Mouse (Mus musculus): Measurements from ENCODE around the gene Ebf1. TPM values are rescaled to one million over a fixed set of nuclear protein-coding genes. Genes with fewer than 3 reads are reported as not detected.

Gene Ebf1
- polyA plus RNA-seq, 1 experiment from 2014 or later: 5.0 TPM

- ATAC-seq: no peak
- Histone ChIP-seq H3K36me3 (replicated peaks; ENCODE audit: insufficient read depth, low read length) (no peaks in the 10 kb centered on the region), H3K9me3 (ENCODE audit: low read length) (no peaks in the 10 kb centered on the region), H3K27ac (ENCODE audit: low read depth) (no peak overlapping the region), H3K4me2 (ENCODE audit: low read depth, low read length) (no peak overlapping the region), H3K4me3 (ENCODE audit: low read depth, low read length) (no peak overlapping the region), H3K4me1 (ENCODE audit: insufficient read depth) (no peaks in the 10 kb centered on the region), H3K27me3 (ENCODE audit: insufficient read depth, low read length) (no peaks in the 10 kb centered on the region), H3K9ac (replicated peaks) (no peak overlapping the region)
- no peak for TF ChIP-seq EP300 (IDR thresholded peaks at IDR 0.05; ENCODE audit: low read depth)
- 79% methylated on average over 14 of the region's 14 CpGs for WGBS (ENCODE audit: insufficient replicate concordance)
- DNase-seq: no peak
These were observed 345.8 kb downstream of the Ebf1 start for GRCm38 (mm10) chr11:44962746-44963440.

DNA sequence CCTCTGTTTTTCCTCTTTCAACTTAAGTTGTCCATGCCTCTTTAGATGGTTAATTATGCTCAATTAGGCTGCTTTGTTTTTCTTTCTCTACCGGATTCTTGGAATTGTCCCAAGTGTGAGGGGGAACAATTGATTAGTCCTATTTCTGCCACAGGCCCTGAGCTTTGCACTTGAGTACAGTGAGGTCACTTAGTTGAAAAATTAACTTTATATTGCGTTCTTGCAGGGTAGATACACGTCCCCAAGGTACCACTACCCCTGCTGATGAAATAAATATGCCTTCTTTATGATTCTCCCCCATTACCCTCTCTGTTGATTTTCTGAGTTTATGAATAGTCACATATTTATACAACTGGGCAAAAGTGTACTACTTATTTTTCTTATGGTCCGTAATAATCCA, 351.9 kb downstream of the Ebf1 start:
- no peaks in the 10 kb centered on the region for H3K9me3 ChIP-seq (ENCODE audit: low read length)
- H3K27ac ChIP-seq (ENCODE audit: low read depth): no peak overlapping the region
- H3K4me1 ChIP-seq (ENCODE audit: insufficient read depth): peaks cover 2% of the 10 kb centered on the region; the same call in 1 of the 2 replicates
- no peak overlapping the region for H3K4me3 ChIP-seq (ENCODE audit: low read depth, low read length)
- WGBS (ENCODE audit: insufficient replicate concordance): 59% methylated on average over 4 of the region's 4 CpGs
- H3K9ac ChIP-seq (replicated peaks): no peak overlapping the region
- TF ChIP-seq CTCF (IDR thresholded peaks at IDR 0.05; ENCODE audit: low read depth) (no peak), EP300 (IDR thresholded peaks at IDR 0.05; ENCODE audit: low read depth) (no peak)
- no peaks in the 10 kb centered on the region for H3K36me3 ChIP-seq (replicated peaks; ENCODE audit: insufficient read depth, low read length)
- H3K4me2 ChIP-seq (ENCODE audit: low read depth, low read length): no peak overlapping the region
- no peaks in the 10 kb centered on the region for H3K27me3 ChIP-seq (ENCODE audit: insufficient read depth, low read length)
- DNase-seq (no peak), ATAC-seq (peak; percentile 76)

- Histone ChIP-seq H3K4me1 (ENCODE audit: insufficient read depth) (peaks cover 2% of the 10 kb centered on the region; the same call in 1 of the 2 replicates), H3K27me3 (ENCODE audit: insufficient read depth, low read length) (no peaks in the 10 kb centered on the region), H3K4me2 (ENCODE audit: low read depth, low read length) (no peak overlapping the region), H3K27ac (ENCODE audit: low read depth) (no peak overlapping the region), H3K4me3 (ENCODE audit: low read depth, low read length) (no peak overlapping the region), H3K9me3 (ENCODE audit: low read length) (no peaks in the 10 kb centered on the region), H3K9ac (replicated peaks) (no peak overlapping the region), H3K36me3 (replicated peaks; ENCODE audit: insufficient read depth, low read length) (no peaks in the 10 kb centered on the region)
- WGBS (ENCODE audit: insufficient replicate concordance): 66% methylated on average over 7 of the region's 7 CpGs
- ATAC-seq (no peak), DNase-seq (no peak)
- TF ChIP-seq EP300 (IDR thresholded peaks at IDR 0.05; ENCODE audit: low read depth) (no peak), CTCF (IDR thresholded peaks at IDR 0.05; ENCODE audit: low read depth) (no peak)
These were observed 357.2 kb downstream of the Ebf1 start for GRCm38 (mm10) chr11:44974271-44974670.

GRCm38 (mm10) chr11:44975151-44975550, 358.0 kb downstream of the Ebf1 start:
- Histone ChIP-seq H3K4me2 (ENCODE audit: low read depth, low read length) (no peak overlapping the region), H3K4me3 (ENCODE audit: low read depth, low read length) (no peak overlapping the region), H3K36me3 (replicated peaks; ENCODE audit: insufficient read depth, low read length) (no peaks in the 10 kb centered on the region), H3K4me1 (ENCODE audit: insufficient read depth) (no peaks in the 10 kb centered on the region; the same call in 1 of the 2 replicates), H3K9me3 (ENCODE audit: low read length) (no peaks in the 10 kb centered on the region), H3K9ac (replicated peaks) (no peak overlapping the region), H3K27ac (ENCODE audit: low read depth) (no peak overlapping the region), H3K27me3 (ENCODE audit: insufficient read depth, low read length) (no peaks in the 10 kb centered on the region)
- TF ChIP-seq CTCF (IDR thresholded peaks at IDR 0.05; ENCODE audit: low read depth): no peak
- TF ChIP-seq EP300 (IDR thresholded peaks at IDR 0.05; ENCODE audit: low read depth): no peak
- no peak for DNase-seq
- WGBS (ENCODE audit: insufficient replicate concordance): 62% methylated on average over 2 of the region's 2 CpGs
- no peak for ATAC-seq

DNA sequence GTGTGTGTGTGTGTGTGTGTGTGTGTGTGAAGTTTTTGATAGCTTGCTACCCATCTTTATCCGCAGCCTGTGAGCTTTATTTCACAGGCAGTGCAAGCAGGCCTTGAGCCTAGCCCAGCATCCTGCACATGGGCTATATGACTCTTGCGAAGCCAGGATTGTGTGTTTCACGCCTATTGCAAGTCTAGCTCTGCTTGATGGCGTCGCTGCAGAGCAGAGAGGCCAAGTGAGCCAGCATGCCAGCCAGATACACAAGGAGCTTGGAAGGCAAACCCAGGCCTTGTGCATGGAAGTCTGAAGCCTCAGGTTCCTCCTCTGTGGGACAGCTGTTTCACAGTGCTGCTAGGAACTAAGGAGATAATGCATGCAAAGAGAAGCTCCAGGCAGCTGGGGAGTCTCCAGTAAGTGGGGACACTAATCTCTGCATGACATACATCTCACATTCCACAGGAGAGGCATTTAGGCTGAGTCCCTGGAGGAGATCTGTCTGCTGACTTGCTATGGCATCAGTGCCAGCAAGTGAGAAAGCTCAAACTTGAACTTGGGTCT, 359.2 kb downstream of the Ebf1 start:
- H3K9ac ChIP-seq (replicated peaks): no peak overlapping the region
- DNase-seq: no peak
- H3K4me1 ChIP-seq (ENCODE audit: insufficient read depth): no peaks in the 10 kb centered on the region
- H3K4me3 ChIP-seq (ENCODE audit: low read depth, low read length): no peak overlapping the region
- TF ChIP-seq CTCF (IDR thresholded peaks at IDR 0.05; ENCODE audit: low read depth) (no peak), EP300 (IDR thresholded peaks at IDR 0.05; ENCODE audit: low read depth) (no peak)
- no peak overlapping the region for H3K4me2 ChIP-seq (ENCODE audit: low read depth, low read length)
- no peaks in the 10 kb centered on the region for H3K27me3 ChIP-seq (ENCODE audit: insufficient read depth, low read length)
- no peaks in the 10 kb centered on the region for H3K9me3 ChIP-seq (ENCODE audit: low read length)
- no peak for ATAC-seq
- H3K36me3 ChIP-seq (replicated peaks; ENCODE audit: insufficient read depth, low read length): no peaks in the 10 kb centered on the region
- H3K27ac ChIP-seq (ENCODE audit: low read depth): no peak overlapping the region
- 83% methylated on average over 5 of the region's 5 CpGs for WGBS (ENCODE audit: insufficient replicate concordance)

GRCm38 (mm10) chr11:44977921-44978397, 360.8 kb downstream of the Ebf1 start:
- ATAC-seq: no peak
- DNase-seq: no peak
- H3K4me2 ChIP-seq (ENCODE audit: low read depth, low read length): no peak overlapping the region
- H3K9me3 ChIP-seq (ENCODE audit: low read length): no peaks in the 10 kb centered on the region
- no peaks in the 10 kb centered on the region for H3K36me3 ChIP-seq (replicated peaks; ENCODE audit: insufficient read depth, low read length)
- 81% methylated on average over 4 of the region's 4 CpGs for whole genome bisulfite sequencing (ENCODE audit: insufficient replicate concordance)
- no peaks in the 10 kb centered on the region for H3K4me1 ChIP-seq (ENCODE audit: insufficient read depth)
- no peak overlapping the region for H3K4me3 ChIP-seq (ENCODE audit: low read depth, low read length)
- TF ChIP-seq CTCF (IDR thresholded peaks at IDR 0.05; ENCODE audit: low read depth) (no peak), EP300 (IDR thresholded peaks at IDR 0.05; ENCODE audit: low read depth) (no peak)
- H3K27me3 ChIP-seq (ENCODE audit: insufficient read depth, low read length): no peaks in the 10 kb centered on the region
- H3K9ac ChIP-seq (replicated peaks): no peak overlapping the region
- no peak overlapping the region for H3K27ac ChIP-seq (ENCODE audit: low read depth)
